7 mouse cellular contexts compared by ENCODE assay signal in the genomic region with DNA sequence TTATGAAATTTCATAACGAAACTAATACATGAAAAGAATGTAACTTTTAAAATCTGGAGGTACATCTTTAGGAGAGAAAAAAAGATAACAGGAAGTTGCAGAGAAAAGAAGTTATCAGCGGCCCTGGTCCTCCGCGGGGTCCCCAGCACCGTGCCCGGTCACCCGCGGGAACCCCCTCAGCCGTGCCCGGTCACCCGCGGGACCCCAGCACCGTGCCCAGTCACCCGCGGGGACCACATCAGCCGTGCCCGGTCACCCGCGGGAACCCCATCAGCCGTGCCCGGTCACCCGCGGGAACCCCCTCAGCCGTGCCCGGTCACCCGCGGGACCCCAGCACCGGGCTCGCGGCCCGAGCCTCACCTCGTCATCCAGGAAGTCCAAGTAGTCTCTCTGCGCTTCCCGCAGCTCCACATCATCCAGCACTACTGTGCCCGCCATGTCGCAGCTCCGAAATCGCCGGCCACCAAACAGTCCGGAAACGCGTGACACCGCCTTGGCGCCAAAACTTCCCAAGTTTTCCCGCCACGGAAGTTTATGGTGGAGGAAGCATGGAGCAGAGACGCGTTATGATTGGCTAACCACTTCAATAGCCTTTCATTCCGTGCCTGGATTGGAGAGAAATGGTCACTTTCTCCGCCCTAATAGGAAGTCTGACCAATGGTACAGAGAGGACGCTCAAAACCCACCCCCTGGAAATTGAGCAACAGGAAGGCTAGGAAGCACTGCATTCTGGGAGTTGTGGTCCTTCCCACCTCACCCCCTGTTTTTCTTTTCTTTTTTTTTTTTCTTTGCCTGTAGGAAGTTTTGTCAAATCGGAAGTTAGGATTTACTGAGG. TPM values are rescaled to one million over a fixed set of nuclear protein-coding genes. Genes with fewer than 3 reads are reported as not detected.
DNase-seq lines count a peak whose midpoint lies in the region; ATAC-seq lines count a peak whose summit lies in the region.

A gene (minus strand): TSS at position 542 of the 835 bp plus-strand sequence.

- no peak within 1 kb of the TSS for H3K27ac ChIP-seq in embryonic facial prominence, embryonic 12.5 days
- no peak within 1 kb of the TSS; the same call in 1 of the 2 replicates for H3K27ac ChIP-seq in limb, embryonic 11.5 days (replicated peaks; ENCODE audit: low read depth, low read length)
- no peak within 1 kb of the TSS for H3K27ac ChIP-seq in midbrain, embryonic 14.5 days (replicated peaks; ENCODE audit: low read depth, low read length)

- DNase-seq in adrenal gland, postnatal 25 days: peak; percentile 84
- peak; percentile 100 for DNase-seq in heart, adult 11 months
- DNase-seq in kidney, adult 18-20 months: peak; percentile 88
- DNase-seq in limb, embryonic 11.5 days (ENCODE audit: low spot score): peak; percentile 94
- peak; percentile 97 for DNase-seq in midbrain, embryonic 14.5 days
- peak; percentile 69 for DNase-seq in spleen, adult 18-20 months

- peak within 1 kb of the TSS; percentile 73 for H3K9ac ChIP-seq in embryonic facial prominence, embryonic 12.5 days
- H3K9ac ChIP-seq in limb, embryonic 11.5 days (ENCODE audit: low read length): peak within 1 kb of the TSS; percentile 91
- peak within 1 kb of the TSS; percentile 42; the same call in 1 of the 2 replicates for H3K9ac ChIP-seq in midbrain, embryonic 14.5 days (replicated peaks; ENCODE audit: low read length)

- ATAC-seq in embryonic facial prominence, embryonic 12.5 days (ENCODE audit: insufficient number of reproducible peaks, insufficient read depth, low FRiP score, low TSS enrichment): peak; percentile 100
- peak; percentile 99 for ATAC-seq in limb, embryonic 11.5 days (ENCODE audit: insufficient number of reproducible peaks, low FRiP score, low TSS enrichment, low read depth)
- ATAC-seq in midbrain, embryonic 14.5 days (ENCODE audit: low FRiP score, low TSS enrichment): peak; percentile 100

- no peaks in the 10 kb centered on the region for H3K27me3 ChIP-seq in embryonic facial prominence, embryonic 12.5 days
- H3K27me3 ChIP-seq in limb, embryonic 11.5 days (ENCODE audit: control insufficient read depth, insufficient read depth, low read length): no peaks in the 10 kb centered on the region
- no peaks in the 10 kb centered on the region for H3K27me3 ChIP-seq in midbrain, embryonic 14.5 days (ENCODE audit: control insufficient read depth, insufficient read depth, low read length)

- peak within 1 kb of the TSS; percentile 72 for H3K4me3 ChIP-seq in embryonic facial prominence, embryonic 12.5 days
- peak within 1 kb of the TSS; percentile 83 for H3K4me3 ChIP-seq in limb, embryonic 11.5 days (ENCODE audit: low read depth, low read length)
- peak within 1 kb of the TSS; percentile 52 for H3K4me3 ChIP-seq in midbrain, embryonic 14.5 days (replicated peaks; ENCODE audit: low read depth, low read length)

- H3K4me1 ChIP-seq in embryonic facial prominence, embryonic 12.5 days: peaks cover 8% of the 10 kb centered on the region
- peaks cover 3% of the 10 kb centered on the region; the same call in 1 of the 2 replicates for H3K4me1 ChIP-seq in limb, embryonic 11.5 days (ENCODE audit: control insufficient read depth, insufficient read depth, low read length)
- no peaks in the 10 kb centered on the region for H3K4me1 ChIP-seq in midbrain, embryonic 14.5 days (ENCODE audit: control insufficient read depth, insufficient read depth, low read length)

- H3K9me3 ChIP-seq in embryonic facial prominence, embryonic 12.5 days: no peaks in the 10 kb centered on the region
- H3K9me3 ChIP-seq in limb, embryonic 11.5 days (ENCODE audit: control insufficient read depth, low read length): no peaks in the 10 kb centered on the region
- H3K9me3 ChIP-seq in midbrain, embryonic 14.5 days (ENCODE audit: control insufficient read depth, low read length): no peaks in the 10 kb centered on the region

- H3K36me3 ChIP-seq in embryonic facial prominence, embryonic 12.5 days: peaks cover 25% of the 10 kb centered on the region
- H3K36me3 ChIP-seq in limb, embryonic 11.5 days (ENCODE audit: control insufficient read depth, insufficient read depth, low read length): peaks cover 22% of the 10 kb centered on the region
- no peaks in the 10 kb centered on the region for H3K36me3 ChIP-seq in midbrain, embryonic 14.5 days (ENCODE audit: control insufficient read depth, insufficient read depth, low read length)

- WGBS in embryonic facial prominence, embryonic 12.5 days: under 1% methylated on average over 52 of the region's 52 CpGs
- WGBS in limb, embryonic 11.5 days: under 1% methylated on average over 49 of the region's 52 CpGs
- WGBS in midbrain, embryonic 14.5 days: under 1% methylated on average over 52 of the region's 52 CpGs

- H3K4me2 ChIP-seq in embryonic facial prominence, embryonic 12.5 days (replicated peaks): peak within 1 kb of the TSS; percentile 55
- H3K4me2 ChIP-seq in limb, embryonic 11.5 days (ENCODE audit: low read depth, severe bottlenecking): peak within 1 kb of the TSS; percentile 55
- peak within 1 kb of the TSS; percentile 82 for H3K4me2 ChIP-seq in midbrain, embryonic 14.5 days (ENCODE audit: low read length)

RNA-seq across cellular contexts. Expression of the gene that starts here (rescaled TPM):
- 34.5 and 35.1 TPM in 2 replicates for total RNA-seq in adrenal gland, postnatal 25 days (2021)
- polyA plus RNA-seq in embryonic facial prominence, embryonic 12.5 days (2016; fragmentation: Nextera tagmentation; extraction: Ambion mirVana): 147 and 155 TPM in 2 replicates
- polyA plus RNA-seq in limb, embryonic 11.5 days (2014; fragmentation: Nextera tagmentation; extraction: Ambion mirVana): 256 and 290 TPM in 2 replicates
- 16.6 and 28.3 TPM in 2 replicates for polyA plus RNA-seq in midbrain, embryonic 14.5 days (2014; fragmentation: Nextera tagmentation; extraction: Ambion mirVana)
